Mouse (Mus musculus) heart, embryonic 16.5 days (tissue): Measurements from ENCODE around the gene Atat1. TPM values are rescaled to one million over a fixed set of nuclear protein-coding genes. Genes with fewer than 3 reads are reported as not detected.

Experiments used
- ATAC-seq: fragments of 200-750 bp; cut with Nextera tagmentation; replicated peaks from 2 replicates; pipeline ENCODE4 v1.8.0; 2017; ENCODE audit warnings: moderate number of reproducible peaks; ENCODE audit not compliant: insufficient read depth, low FRiP score; ENCODE audit errors: extremely low read depth
- H3K27ac ChIP-seq: fragments of 300-500 bp; sonication (generic); 2 replicates; pipeline ENCODE4 v1.5.1; 2014; ENCODE audit warnings: mild to moderate bottlenecking, low read length, control low read depth, moderate library complexity
- H3K27me3 ChIP-seq: fragments of 300-500 bp; sonication (generic); 2 replicates; pipeline ENCODE4 v1.6.1; 2014; ENCODE audit warnings: low read length, mixed read lengths; ENCODE audit not compliant: control insufficient read depth, insufficient read depth
- H3K36me3 ChIP-seq: fragments of 300-500 bp; sonication (generic); 2 replicates; pipeline ENCODE4 v1.6.1; 2014; ENCODE audit not compliant: control insufficient read depth, insufficient read depth
- H3K4me1 ChIP-seq: fragments of 300-500 bp; sonication (generic); 2 replicates; pipeline ENCODE4 v1.6.1; 2014; ENCODE audit warnings: low read length, mixed read lengths; ENCODE audit not compliant: control insufficient read depth, insufficient read depth
- H3K4me2 ChIP-seq: fragments of 300-500 bp; sonication (generic); 2 replicates; pipeline ENCODE4 v1.6.1; 2014; ENCODE audit warnings: low read depth, mild to moderate bottlenecking, control low read depth, low read length
- H3K4me3 ChIP-seq: fragments of 300-500 bp; sonication (generic); 2 replicates; pipeline ENCODE4 v1.5.1; 2014; ENCODE audit warnings: mild to moderate bottlenecking, control low read depth, low read length
- H3K9ac ChIP-seq: fragments of 300-500 bp; sonication (generic); 2 replicates; pipeline ENCODE4 v1.6.1; 2014; ENCODE audit warnings: low read length, control low read depth
- H3K9me3 ChIP-seq: fragments of 300-500 bp; sonication (generic); replicated peaks from 2 replicates; pipeline ENCODE4 v1.6.1; 2016; ENCODE audit warnings: low read length; ENCODE audit not compliant: control insufficient read depth
- WGBS: fragments of 180-500 bp; shearing (Covaris S2); extraction: QIAGEN DNeasy Blood & Tissue Kit; methylation state at CpG from one replicate; pipeline ENCODE4 v1.1.7; 2014; 5-methylcytosine and 5-hydroxymethylcytosine counted together
- polyA plus RNA-seq: library from polyadenylated mRNA; unstranded; fragments of >200 nt; fragmentation: Nextera tagmentation; extraction: Ambion mirVana; gene quantifications from 2 replicates; pipeline ENCODE4 v1.2.1, GENCODE M21; 2015

Gene Atat1
- polyA plus RNA-seq, 1 experiment from 2014 or later: 41.1 TPM

- Histone ChIP-seq H3K4me2 (peak within 1 kb of the TSS; percentile 90), H3K4me3 (peak within 1 kb of the TSS; percentile 91), H3K9ac (peak within 1 kb of the TSS; percentile 90), H3K27me3 (no peaks in the 10 kb centered on the region), H3K9me3 (no peaks in the 10 kb centered on the region), H3K36me3 (peaks cover 19% of the 10 kb centered on the region), H3K27ac (peak within 1 kb of the TSS; percentile 87), H3K4me1 (peaks cover 11% of the 10 kb centered on the region; the same call in 1 of the 2 replicates)
- WGBS: under 1% methylated on average over 79 of the region's 86 CpGs
- ATAC-seq: peak; percentile 96
Measured at GRCm38 (mm10) chr17:35896781-35897643, 12.9 kb downstream of the Atat1 start, which contains the start of gene 2310061I04Rik. Gene 2310061I04Rik (minus strand): TSS chr17:35897431.

GRCm38 (mm10) chr17:35887725-35888124, 22.1 kb downstream of the Atat1 start:
- Histone ChIP-seq H3K4me2 (no peak overlapping the region), H3K9ac (no peak overlapping the region), H3K9me3 (no peaks in the 10 kb centered on the region), H3K27me3 (no peaks in the 10 kb centered on the region), H3K4me1 (no peaks in the 10 kb centered on the region), H3K4me3 (no peak overlapping the region), H3K36me3 (peaks cover 72% of the 10 kb centered on the region), H3K27ac (no peak overlapping the region)
- 71% methylated on average over 17 of the region's 17 CpGs for WGBS
- ATAC-seq: no peak

- no peak overlapping the region for H3K27ac ChIP-seq
- ATAC-seq: no peak
- H3K27me3 ChIP-seq: no peaks in the 10 kb centered on the region
Measured at GRCm38 (mm10) chr17:35883777-35884176, 26.1 kb downstream of the Atat1 start.

GRCm38 (mm10) chr17:35882924-35883323, 27.0 kb downstream of the Atat1 start:
- Histone ChIP-seq H3K27me3 (no peaks in the 10 kb centered on the region), H3K36me3 (peaks cover 36% of the 10 kb centered on the region), H3K27ac (no peak overlapping the region), H3K9ac (no peak overlapping the region), H3K4me3 (no peak overlapping the region), H3K4me1 (peaks cover 7% of the 10 kb centered on the region), H3K9me3 (no peaks in the 10 kb centered on the region), H3K4me2 (no peak overlapping the region)
- whole genome bisulfite sequencing: 91% methylated on average over 17 of the region's 17 CpGs
- ATAC-seq: no peak

More at GRCm38 (mm10) chr17:35883777-35884176, 26.1 kb downstream of the Atat1 start:
- Histone ChIP-seq H3K9ac (no peak overlapping the region), H3K4me3 (no peak overlapping the region), H3K36me3 (peaks cover 44% of the 10 kb centered on the region), H3K9me3 (no peaks in the 10 kb centered on the region), H3K4me1 (peaks cover 7% of the 10 kb centered on the region), H3K4me2 (no peak overlapping the region)
- WGBS: 95% methylated on average over 14 of the region's 14 CpGs

GRCm38 (mm10) chr17:35879245-35880057, 30.4 kb downstream of the Atat1 start, which contains the start of gene Dhx16:
Gene Dhx16 (plus strand): TSS chr17:35879819.
- Histone ChIP-seq H3K4me2 (peak within 1 kb of the TSS; percentile 87), H3K27me3 (no peaks in the 10 kb centered on the region), H3K9me3 (no peaks in the 10 kb centered on the region), H3K9ac (peak within 1 kb of the TSS; percentile 89), H3K36me3 (peaks cover 33% of the 10 kb centered on the region), H3K4me1 (peaks cover 7% of the 10 kb centered on the region), H3K27ac (peak within 1 kb of the TSS; percentile 62), H3K4me3 (peak within 1 kb of the TSS; percentile 97)
- WGBS: 6% methylated on average over 66 of the region's 66 CpGs
- ATAC-seq: peak; percentile 93

- Histone ChIP-seq H3K9ac (no peak overlapping the region), H3K27ac (no peak overlapping the region), H3K27me3 (no peaks in the 10 kb centered on the region), H3K4me2 (no peak overlapping the region), H3K4me1 (peaks cover 24% of the 10 kb centered on the region), H3K9me3 (peaks cover 3% of the 10 kb centered on the region; the same call in 1 of the 2 replicates), H3K4me3 (no peak overlapping the region), H3K36me3 (peaks cover 18% of the 10 kb centered on the region)
- no peak for ATAC-seq
- WGBS: 76% methylated on average over 6 of the region's 6 CpGs
Measured at GRCm38 (mm10) chr17:35874721-35875120, 35.2 kb downstream of the Atat1 start.

GRCm38 (mm10) chr17:35873774-35874519, 35.9 kb downstream of the Atat1 start:
- WGBS: 24% methylated on average over 21 of the region's 21 CpGs
- Histone ChIP-seq H3K9ac (peak overlapping the region; percentile 23; the same call in 1 of the 2 replicates), H3K27ac (0 out of 2 replicates have a peak overlapping the region, but pooled peaks have one; percentile 5)

GRCm38 (mm10) chr17:35870884-35871696, 38.8 kb downstream of the Atat1 start:
- Histone ChIP-seq H3K36me3 (peaks cover 11% of the 10 kb centered on the region), H3K27ac (peak overlapping the region; percentile 96), H3K27me3 (no peaks in the 10 kb centered on the region), H3K9me3 (peaks cover 3% of the 10 kb centered on the region; the same call in 1 of the 2 replicates), H3K9ac (no peak overlapping the region; the same call in 1 of the 2 replicates), H3K4me1 (peaks cover 45% of the 10 kb centered on the region), H3K4me3 (peak overlapping the region; percentile 69), H3K4me2 (peak overlapping the region; percentile 83)
- 40% methylated on average over 8 of the region's 8 CpGs for WGBS
- ATAC-seq: no peak

More at GRCm38 (mm10) chr17:35873774-35874519, 35.9 kb downstream of the Atat1 start:
- H3K9me3 ChIP-seq: peaks cover 3% of the 10 kb centered on the region; the same call in 1 of the 2 replicates
- H3K4me1 ChIP-seq: peaks cover 31% of the 10 kb centered on the region
- ATAC-seq: 0 out of 2 replicates have a peak, but pooled peaks have one; percentile 29
- H3K36me3 ChIP-seq: peaks cover 18% of the 10 kb centered on the region
- H3K27me3 ChIP-seq: no peaks in the 10 kb centered on the region
- no peak overlapping the region for H3K4me3 ChIP-seq
- peak overlapping the region; percentile 24 for H3K4me2 ChIP-seq
